Mouse (Mus musculus) small intestine, adult 2 months (tissue): ENCODE results near the gene Echs1.

ENCODE experiments used
- CTCF ChIP-seq: fragments of 200-500 bp; IDR thresholded peaks from 2 replicates; pipeline ENCODE4 v1.5.1; 2012; ENCODE audit warnings: low read depth, mild to moderate bottlenecking, control low read depth, inconsistent platforms, low read length, moderate library complexity, mixed read lengths; ENCODE audit not compliant: insufficient replicate concordance, insufficient read length; ENCODE audit errors: extremely low read depth
- POLR2A ChIP-seq: fragments of 200-500 bp; IDR thresholded peaks from 2 replicates; pipeline ENCODE4 v1.6.1; 2012; ENCODE audit warnings: low read depth, mild to moderate bottlenecking, control low read depth, inconsistent platforms, low read length, moderate library complexity

GRCm38 (mm10) chr7:140137135-140138020, 21.1 kb upstream of the Echs1 start, which contains the start of gene Mtg1:
- no peak for TF ChIP-seq CTCF
- TF ChIP-seq POLR2A: peak; percentile 75
